Mouse (Mus musculus) cortical plate, adult 2 months (tissue): ENCODE measurements around the gene Mpdu1.

Source experiments
- CTCF ChIP-seq: fragments of 200-500 bp; IDR thresholded peaks from 2 replicates; pipeline ENCODE4 v1.5.1; 2011; ENCODE audit warnings: mild to moderate bottlenecking, control low read depth, low read length; ENCODE audit not compliant: insufficient read depth; ENCODE audit errors: extremely low read depth
- POLR2A ChIP-seq: fragments of 200-500 bp; IDR thresholded peaks from 2 replicates; pipeline ENCODE4 v1.6.1; 2011; ENCODE audit warnings: mild to moderate bottlenecking, low read length, control low read depth; ENCODE audit not compliant: insufficient read depth; ENCODE audit errors: extremely low read depth

GRCm38 (mm10) chr11:69621571-69622268, 40.7 kb downstream of the Mpdu1 start, which contains the start of gene Sat2:
- TF ChIP-seq CTCF (no peak), POLR2A (peak; percentile 50; the same call in 1 of the 2 replicates)
